Mouse (Mus musculus) erythroblast, embryonic 14.5 days (primary cell): ENCODE measurements around the gene Tpd52l2.

Experiments used
- GATA1 ChIP-seq: IDR thresholded peaks from 2 replicates; pipeline ENCODE4 v1.6.1; 2012; ENCODE audit warnings: low read length, inconsistent platforms, mixed read lengths
- TAL1 ChIP-seq: IDR thresholded peaks from 3 replicates; pipeline ENCODE4 v1.6.1; 2012; ENCODE audit warnings: low read length, inconsistent platforms, mixed read lengths

- TF ChIP-seq GATA1 (no peak), TAL1 (no peak)
Measured at GRCm38 (mm10) chr2:181550233-181550632, 53.3 kb downstream of the Tpd52l2 start.
